Mouse (Mus musculus) heart, postnatal 0 days (tissue): ENCODE data around the gene Chd1l.

ENCODE experiments used
- CTCF ChIP-seq: IDR thresholded peaks from 2 replicates; pipeline ENCODE4 v1.5.1; 2016; ENCODE audit warnings: antibody characterized with exemption, control low read depth, low read depth
- EP300 ChIP-seq: IDR thresholded peaks from 2 replicates; pipeline ENCODE4 v1.6.1; 2016; ENCODE audit warnings: antibody characterized with exemption, low read depth

DNA sequence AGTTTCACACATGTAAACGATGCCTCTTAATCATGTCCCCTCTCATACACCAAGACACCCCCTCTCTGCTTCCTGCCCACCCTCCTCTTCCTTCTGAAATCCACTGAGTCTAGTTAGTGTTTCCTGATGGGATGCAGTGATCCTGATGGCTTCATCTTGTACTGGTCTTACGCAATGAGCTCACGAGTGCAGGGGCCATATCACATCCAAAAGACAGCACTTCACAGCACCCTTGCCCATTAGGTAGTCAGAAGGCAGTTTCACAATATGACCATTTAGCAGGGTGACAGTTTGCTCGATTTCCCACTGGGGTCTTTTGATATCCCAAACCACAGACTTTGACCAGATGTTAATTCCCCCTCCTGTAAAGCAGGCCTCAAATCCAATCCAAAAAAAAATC, 5.9 kb upstream of the Chd1l start:
- TF ChIP-seq CTCF (no peak), EP300 (no peak)
